Mouse (Mus musculus) neural tube, embryonic 13.5 days (tissue): ENCODE data around the gene Dixdc1. TPM values are rescaled to one million over a fixed set of nuclear protein-coding genes. Genes with fewer than 3 reads are reported as not detected.
A peak's percentile ranks its signal among the peaks of the same experiment; 100 is the strongest.

Experiments used
- ATAC-seq: fragments of 200-750 bp; cut with Nextera tagmentation; 2 replicates; pipeline ENCODE4 v1.8.0; 2017; ENCODE audit warnings: low read depth, mild to moderate bottlenecking, moderate TSS enrichment, moderate library complexity
- H3K27ac ChIP-seq: fragments of 300-500 bp; sonication (generic); replicated peaks from 2 replicates; pipeline ENCODE4 v1.5.1; 2015; ENCODE audit warnings: moderate library complexity, mild to moderate bottlenecking, inconsistent platforms
- H3K27me3 ChIP-seq: fragments of 300-500 bp; sonication (generic); 2 replicates; pipeline ENCODE4 v1.6.1; 2015; ENCODE audit warnings: mild to moderate bottlenecking, inconsistent platforms
- H3K36me3 ChIP-seq: fragments of 300-500 bp; sonication (generic); 2 replicates; pipeline ENCODE4 v1.6.1; 2015; ENCODE audit warnings: mild to moderate bottlenecking, inconsistent platforms
- H3K4me1 ChIP-seq: fragments of 300-500 bp; sonication (generic); replicated peaks from 2 replicates; pipeline ENCODE4 v1.6.1; 2015; ENCODE audit warnings: inconsistent platforms
- H3K4me2 ChIP-seq: fragments of 300-500 bp; sonication (generic); 2 replicates; pipeline ENCODE4 v1.6.1; 2015; ENCODE audit warnings: inconsistent platforms, mild to moderate bottlenecking, moderate library complexity
- H3K4me3 ChIP-seq: fragments of 300-500 bp; sonication (generic); 2 replicates; pipeline ENCODE4 v1.5.1; 2015; ENCODE audit warnings: mild to moderate bottlenecking, inconsistent platforms
- H3K9ac ChIP-seq: fragments of 300-500 bp; sonication (generic); 2 replicates; pipeline ENCODE4 v1.6.1; 2015; ENCODE audit warnings: moderate library complexity, mild to moderate bottlenecking, inconsistent platforms
- H3K9me3 ChIP-seq: fragments of 300-500 bp; sonication (generic); 2 replicates; pipeline ENCODE4 v1.6.1; 2016; ENCODE audit warnings: inconsistent platforms
- WGBS: fragments of 180-500 bp; shearing (Covaris S2); methylation state at CpG from one replicate; pipeline ENCODE4 v1.1.7; 2015; 5-methylcytosine and 5-hydroxymethylcytosine counted together
- polyA plus RNA-seq: library from polyadenylated mRNA; unstranded; fragments of >200 nt; fragmentation: Nextera tagmentation; extraction: Ambion mirVana; gene quantifications from 2 replicates; pipeline ENCODE4 v1.2.1, GENCODE M21; 2015

Dixdc1 gene
- polyA plus RNA-seq, 1 experiment from 2014 or later = 31.8 TPM

DNA sequence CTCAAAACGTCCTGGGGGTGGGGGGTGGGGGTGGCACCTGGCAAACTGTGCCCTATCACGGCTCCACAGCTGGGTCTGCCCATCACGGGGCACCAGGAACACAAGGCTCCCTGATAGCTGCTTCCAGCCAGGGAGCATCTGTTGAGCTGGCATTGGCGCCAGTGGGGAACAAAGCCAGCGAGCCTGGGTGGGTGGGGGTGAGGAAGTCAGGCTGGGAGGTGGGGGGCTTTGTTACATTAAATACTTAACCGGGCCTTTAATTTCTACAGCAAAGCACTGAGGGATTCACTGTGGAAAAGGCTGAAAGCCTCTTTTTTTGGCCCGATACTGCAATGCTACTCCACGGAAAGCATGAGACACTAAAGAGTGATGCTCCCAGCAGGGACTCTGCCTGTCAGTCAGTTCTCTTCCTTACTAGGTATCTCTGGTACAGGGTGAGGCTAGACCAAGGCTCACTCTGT lies 16.8 kb downstream of the Dixdc1 start:
- ATAC-seq = peak; percentile 20; the same call in 1 of the 2 replicates
- WGBS = 19% methylated on average over 8 of the region's 8 CpGs
- peak overlapping the region; percentile 86 for H3K27ac ChIP-seq

DNA sequence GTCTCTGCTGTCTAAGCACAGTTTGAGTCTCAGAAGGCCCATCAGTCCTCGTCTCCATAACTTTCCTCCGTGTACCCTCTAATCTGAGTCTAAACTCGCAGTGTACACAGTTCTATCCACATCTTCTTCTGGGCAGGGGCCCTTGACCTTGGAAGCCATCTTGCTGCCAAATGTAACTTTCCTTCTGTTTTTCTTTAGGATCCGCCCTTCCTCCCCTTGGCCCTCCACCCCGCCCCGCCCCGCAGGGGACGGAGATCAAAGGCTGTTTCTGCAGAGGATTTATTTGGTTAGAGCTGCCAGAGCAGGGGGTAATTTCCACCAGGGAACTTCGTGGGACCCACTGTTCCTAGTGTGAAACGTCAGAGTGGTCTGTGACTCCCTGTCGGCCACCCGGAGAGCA lies 18.3 kb downstream of the Dixdc1 start:
- Histone ChIP-seq H3K4me1 (peaks cover 59% of the 10 kb centered on the region), H3K36me3 (peaks cover 7% of the 10 kb centered on the region; the same call in 1 of the 2 replicates), H3K4me3 (no peak overlapping the region), H3K9me3 (no peaks in the 10 kb centered on the region), H3K27ac (no peak overlapping the region), H3K9ac (peak overlapping the region; percentile 31; the same call in 1 of the 2 replicates), H3K4me2 (no peak overlapping the region), H3K27me3 (no peaks in the 10 kb centered on the region)
- WGBS = 27% methylated on average over 12 of the region's 12 CpGs
- no peak for ATAC-seq

More for the DNA sequence above, 16.8 kb downstream of the Dixdc1 start:
- Histone ChIP-seq H3K4me3 (no peak overlapping the region), H3K9ac (0 out of 2 replicates have a peak overlapping the region, but pooled peaks have one; percentile 34), H3K4me2 (peak overlapping the region; percentile 83), H3K9me3 (no peaks in the 10 kb centered on the region), H3K4me1 (peaks cover 73% of the 10 kb centered on the region), H3K36me3 (no peaks in the 10 kb centered on the region), H3K27me3 (no peaks in the 10 kb centered on the region)

DNA sequence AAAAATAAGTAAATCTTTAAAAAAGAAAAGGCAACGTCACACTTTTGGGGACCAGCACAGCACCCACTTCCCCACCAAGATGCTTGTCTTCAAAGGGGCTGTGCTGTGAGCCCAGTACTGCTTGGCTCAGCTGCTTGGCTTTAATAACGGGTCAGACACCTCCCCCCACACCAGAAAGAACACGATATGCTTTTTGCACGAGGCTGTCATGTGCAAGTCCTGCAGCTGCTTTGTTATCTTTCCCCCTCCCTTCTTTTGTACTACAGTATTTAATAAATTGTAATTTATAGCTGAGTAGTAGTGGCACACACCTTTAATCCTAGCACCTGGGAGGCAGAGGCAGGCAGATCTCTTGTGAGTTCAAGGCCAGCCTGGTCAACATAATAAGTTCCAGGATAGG lies 20.4 kb downstream of the Dixdc1 start:
- H3K4me1 ChIP-seq = peaks cover 37% of the 10 kb centered on the region
- ATAC-seq = no peak
- H3K9ac ChIP-seq = no peak overlapping the region

DNA sequence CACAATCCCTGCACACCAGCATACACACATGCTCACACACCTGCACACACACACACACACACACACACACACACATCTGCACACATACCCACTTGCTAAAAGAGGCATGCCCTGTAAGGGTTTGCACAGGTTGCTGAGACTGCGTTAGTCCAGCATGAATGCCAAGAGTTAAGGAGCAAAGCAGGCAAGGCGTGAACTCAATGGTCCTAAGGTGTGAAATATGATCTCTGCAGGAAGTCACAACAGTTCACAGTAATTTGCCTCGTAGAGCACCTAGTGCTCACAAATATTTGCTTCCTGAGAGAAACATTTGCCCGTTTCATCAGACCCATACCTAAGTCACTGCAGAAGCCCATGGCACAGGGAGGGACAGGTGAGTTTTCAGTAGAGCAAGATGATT lies 25.1 kb downstream of the Dixdc1 start:
- 68% methylated on average over 4 of the region's 4 CpGs for WGBS
- ATAC-seq = no peak
- peaks cover 18% of the 10 kb centered on the region for H3K36me3 ChIP-seq

More for the DNA sequence above, 20.4 kb downstream of the Dixdc1 start:
- 85% methylated on average over 4 of the region's 4 CpGs for WGBS
- Histone ChIP-seq H3K27ac (no peak overlapping the region), H3K4me3 (no peak overlapping the region), H3K4me2 (no peak overlapping the region), H3K36me3 (peaks cover 7% of the 10 kb centered on the region; the same call in 1 of the 2 replicates), H3K9me3 (no peaks in the 10 kb centered on the region), H3K27me3 (no peaks in the 10 kb centered on the region)

DNA sequence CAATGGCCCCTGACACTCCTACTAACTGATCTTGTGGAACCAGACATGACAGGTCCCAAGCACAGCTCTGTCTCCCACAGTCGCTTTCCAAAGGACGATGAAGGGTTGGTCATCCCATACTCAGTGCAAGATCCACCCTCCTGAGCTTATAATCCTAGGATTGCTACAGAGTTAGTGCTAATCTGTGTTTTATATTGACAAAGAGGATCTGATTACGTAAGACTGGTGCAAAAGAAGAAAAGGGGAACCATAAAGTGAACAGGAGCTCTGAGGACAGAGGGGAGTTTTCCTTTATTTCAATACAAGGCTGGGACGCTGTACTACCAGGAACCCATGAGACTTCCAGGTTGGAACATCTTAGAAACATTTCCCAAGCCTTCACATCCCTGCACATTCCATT lies 28.0 kb downstream of the Dixdc1 start:
- Histone ChIP-seq H3K27ac (no peak overlapping the region), H3K4me1 (no peaks in the 10 kb centered on the region), H3K4me3 (no peak overlapping the region), H3K9ac (no peak overlapping the region), H3K27me3 (no peaks in the 10 kb centered on the region), H3K4me2 (no peak overlapping the region), H3K36me3 (peaks cover 28% of the 10 kb centered on the region), H3K9me3 (no peaks in the 10 kb centered on the region)
- ATAC-seq = no peak
- WGBS = 91% methylated on average over 4 of the region's 4 CpGs

More for the DNA sequence above, 25.1 kb downstream of the Dixdc1 start:
- Histone ChIP-seq H3K27me3 (no peaks in the 10 kb centered on the region), H3K27ac (no peak overlapping the region), H3K4me1 (no peaks in the 10 kb centered on the region), H3K9me3 (no peaks in the 10 kb centered on the region), H3K4me3 (no peak overlapping the region), H3K9ac (no peak overlapping the region), H3K4me2 (no peak overlapping the region)

DNA sequence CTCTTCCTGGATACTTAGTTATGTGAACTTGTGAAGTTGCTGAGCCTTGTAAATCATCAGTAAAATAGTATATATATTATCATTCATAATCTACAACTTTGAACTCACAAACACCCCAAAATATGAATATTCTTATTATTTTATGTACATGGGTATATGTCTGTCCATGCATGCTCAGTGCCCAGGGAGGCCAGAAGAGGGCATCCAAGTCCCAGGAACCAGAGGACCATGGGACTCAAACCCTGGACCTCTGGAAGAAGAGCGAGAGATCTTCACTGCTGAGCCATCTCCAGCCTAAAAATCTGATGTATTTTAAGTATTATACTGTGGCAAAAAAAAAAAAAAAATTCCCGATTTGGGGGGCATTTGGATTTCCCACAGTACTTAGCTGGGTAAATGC lies 30.2 kb downstream of the Dixdc1 start:
- no peak overlapping the region for H3K4me3 ChIP-seq
- ATAC-seq = no peak
- no peaks in the 10 kb centered on the region for H3K9me3 ChIP-seq
- no peak overlapping the region for H3K27ac ChIP-seq
- 27% methylated on average over 2 of the region's 2 CpGs for WGBS
- H3K36me3 ChIP-seq = peaks cover 31% of the 10 kb centered on the region
- H3K4me1 ChIP-seq = no peaks in the 10 kb centered on the region
- H3K27me3 ChIP-seq = no peaks in the 10 kb centered on the region
- H3K4me2 ChIP-seq = no peak overlapping the region
- no peak overlapping the region for H3K9ac ChIP-seq

DNA sequence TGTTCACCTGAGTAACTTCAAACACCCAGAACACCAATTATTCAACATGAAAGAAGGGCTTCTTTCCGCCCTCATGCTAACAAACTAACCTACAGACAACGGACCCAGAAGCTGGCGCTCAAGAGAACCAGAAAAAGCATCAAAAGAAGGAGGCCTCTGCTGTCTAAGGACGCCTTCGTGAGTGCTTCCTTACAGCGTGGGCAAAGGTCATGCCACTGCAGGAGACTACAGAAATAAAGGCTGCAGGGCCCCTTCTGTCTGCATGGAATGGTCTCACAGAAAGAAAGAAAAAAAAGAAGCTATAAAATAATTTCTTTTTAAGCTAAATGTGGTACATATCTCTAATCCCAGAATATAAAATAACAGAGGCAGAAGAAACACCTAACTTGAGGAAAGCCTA lies 34.4 kb downstream of the Dixdc1 start:
- 26% methylated on average over 6 of the region's 6 CpGs for WGBS
- Histone ChIP-seq H3K4me3 (no peak overlapping the region), H3K4me1 (peaks cover 4% of the 10 kb centered on the region), H3K27ac (no peak overlapping the region), H3K27me3 (peaks cover 7% of the 10 kb centered on the region; the same call in 1 of the 2 replicates), H3K36me3 (peaks cover 57% of the 10 kb centered on the region), H3K9ac (no peak overlapping the region), H3K9me3 (no peaks in the 10 kb centered on the region), H3K4me2 (no peak overlapping the region)
- ATAC-seq = no peak

DNA sequence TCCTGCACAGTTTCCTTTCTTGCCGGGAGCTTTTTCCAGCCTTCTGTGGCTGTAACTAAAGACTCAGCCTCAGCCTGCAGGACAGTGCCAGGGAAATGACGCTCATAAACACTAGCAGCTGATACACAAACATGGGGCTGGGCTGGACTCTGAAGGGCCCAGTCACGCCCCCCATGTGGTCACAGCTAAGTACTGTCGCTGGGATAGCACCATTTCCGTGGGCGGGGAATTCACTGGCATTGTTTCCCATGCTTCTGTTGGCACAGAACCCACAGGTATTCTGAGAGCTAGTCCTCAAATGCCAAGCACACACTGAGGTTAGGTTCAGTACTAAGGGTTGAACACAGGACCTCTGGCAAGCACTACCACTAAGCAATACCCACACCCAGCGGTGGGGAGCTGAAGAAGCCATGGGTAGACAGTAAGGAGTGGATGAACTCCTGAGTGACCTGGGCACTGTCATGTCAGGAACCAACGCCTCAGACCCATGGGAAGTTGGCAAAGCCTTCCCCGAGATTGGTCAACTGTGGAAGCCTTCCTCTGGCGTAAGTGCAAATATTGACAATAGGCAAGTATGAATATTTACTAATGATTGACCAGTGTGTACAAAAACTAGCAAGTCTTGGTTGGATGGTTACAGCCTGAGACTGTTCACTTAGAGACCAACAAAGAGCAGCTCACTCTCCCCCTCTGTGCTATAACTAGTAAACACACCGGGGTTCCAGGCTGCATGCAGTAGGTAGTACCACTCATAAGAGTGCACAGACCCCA lies 38.2 kb downstream of the Dixdc1 start:
- 53% methylated on average over 11 of the region's 11 CpGs for WGBS
- no peak overlapping the region; the same call in 1 of the 2 replicates for H3K27ac ChIP-seq
- peaks cover 7% of the 10 kb centered on the region; the same call in 1 of the 2 replicates for H3K27me3 ChIP-seq
- H3K9ac ChIP-seq = no peak overlapping the region
- H3K4me2 ChIP-seq = no peak overlapping the region
- H3K4me3 ChIP-seq = no peak overlapping the region
- peaks cover 40% of the 10 kb centered on the region for H3K4me1 ChIP-seq
- no peak for ATAC-seq
- H3K9me3 ChIP-seq = no peaks in the 10 kb centered on the region
- H3K36me3 ChIP-seq = peaks cover 37% of the 10 kb centered on the region

DNA sequence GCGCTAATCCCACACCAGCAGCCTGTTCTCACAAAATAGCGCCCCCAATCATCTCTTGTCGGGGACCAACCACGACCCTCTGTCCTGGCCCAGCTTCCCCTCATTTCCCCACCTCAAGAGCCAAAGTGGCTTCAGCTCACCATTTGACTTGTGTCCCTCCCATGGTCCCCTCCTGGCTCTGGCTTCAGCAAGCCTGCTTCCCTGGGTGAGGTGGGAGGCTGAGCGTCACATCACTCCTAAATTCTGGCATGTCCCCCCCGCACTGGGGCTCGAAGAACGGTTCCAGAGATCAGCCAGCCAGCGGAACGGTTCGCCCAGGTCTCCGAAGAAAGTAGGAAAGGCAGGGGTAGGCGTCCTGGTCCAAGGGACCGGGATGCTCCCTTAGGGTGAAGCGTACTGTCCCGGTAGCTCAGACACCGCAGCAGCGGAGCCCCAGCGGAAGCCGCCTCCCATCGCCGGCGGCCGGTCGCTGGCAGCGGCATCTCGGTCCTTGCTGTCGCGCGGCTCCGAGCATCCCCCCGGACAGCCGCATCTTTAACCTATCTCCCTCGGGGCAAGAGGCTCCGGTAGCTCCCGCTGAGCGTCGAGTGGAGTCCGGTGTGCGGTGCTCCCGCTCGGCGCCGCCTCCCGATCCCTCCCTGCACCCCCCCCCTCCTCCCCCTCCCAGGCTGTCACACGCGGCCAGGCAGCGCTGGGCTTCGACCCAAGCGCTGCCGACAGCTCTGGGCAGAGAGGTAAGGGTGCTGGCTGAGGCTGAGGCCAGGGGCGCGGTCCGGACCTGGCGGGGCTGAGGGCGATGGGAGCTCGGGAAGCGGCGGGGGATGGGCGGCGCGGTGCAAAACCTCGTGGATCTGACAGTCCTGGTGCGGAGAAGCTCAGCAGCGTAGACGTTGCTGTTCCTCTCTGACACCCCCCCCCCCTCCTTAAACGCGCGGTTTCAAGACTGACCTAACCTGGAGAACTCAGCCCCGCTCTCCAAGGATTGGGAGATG lies 40.6 kb downstream of the Dixdc1 start:
- Histone ChIP-seq H3K4me2 (peak overlapping the region; percentile 82), H3K27ac (peak overlapping the region; percentile 50), H3K9me3 (no peaks in the 10 kb centered on the region), H3K9ac (peak overlapping the region; percentile 84), H3K4me3 (peak overlapping the region; percentile 63), H3K4me1 (peaks cover 44% of the 10 kb centered on the region), H3K27me3 (peaks cover 7% of the 10 kb centered on the region; the same call in 1 of the 2 replicates), H3K36me3 (peaks cover 43% of the 10 kb centered on the region)
- under 1% methylated on average over 69 of the region's 70 CpGs for WGBS
- peak; percentile 64 for ATAC-seq

DNA sequence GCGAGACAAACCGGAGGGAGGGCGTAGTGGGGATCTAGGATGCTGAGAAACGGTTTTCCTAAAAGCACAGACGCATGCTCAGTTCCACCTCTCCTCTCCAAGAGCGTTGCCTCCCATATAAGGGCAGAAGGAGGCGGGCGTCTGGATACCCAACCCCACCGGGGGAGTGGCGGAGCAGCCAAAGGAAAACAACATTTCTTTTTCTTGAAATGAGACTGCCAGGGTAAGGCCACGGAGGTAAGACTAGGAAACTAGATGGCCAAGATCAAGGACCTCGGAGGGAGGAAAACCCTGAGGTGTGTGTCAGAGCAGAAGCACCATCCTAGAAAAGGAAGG lies 41.6 kb downstream of the Dixdc1 start:
- Histone ChIP-seq H3K4me3 (peak overlapping the region; percentile 63), H3K9ac (peak overlapping the region; percentile 79), H3K27me3 (peaks cover 7% of the 10 kb centered on the region; the same call in 1 of the 2 replicates), H3K4me1 (peaks cover 55% of the 10 kb centered on the region), H3K36me3 (peaks cover 43% of the 10 kb centered on the region), H3K9me3 (no peaks in the 10 kb centered on the region), H3K27ac (peak overlapping the region; percentile 79), H3K4me2 (peak overlapping the region; percentile 82)
- ATAC-seq = peak; percentile 74
- under 1% methylated on average over 12 of the region's 12 CpGs for WGBS

DNA sequence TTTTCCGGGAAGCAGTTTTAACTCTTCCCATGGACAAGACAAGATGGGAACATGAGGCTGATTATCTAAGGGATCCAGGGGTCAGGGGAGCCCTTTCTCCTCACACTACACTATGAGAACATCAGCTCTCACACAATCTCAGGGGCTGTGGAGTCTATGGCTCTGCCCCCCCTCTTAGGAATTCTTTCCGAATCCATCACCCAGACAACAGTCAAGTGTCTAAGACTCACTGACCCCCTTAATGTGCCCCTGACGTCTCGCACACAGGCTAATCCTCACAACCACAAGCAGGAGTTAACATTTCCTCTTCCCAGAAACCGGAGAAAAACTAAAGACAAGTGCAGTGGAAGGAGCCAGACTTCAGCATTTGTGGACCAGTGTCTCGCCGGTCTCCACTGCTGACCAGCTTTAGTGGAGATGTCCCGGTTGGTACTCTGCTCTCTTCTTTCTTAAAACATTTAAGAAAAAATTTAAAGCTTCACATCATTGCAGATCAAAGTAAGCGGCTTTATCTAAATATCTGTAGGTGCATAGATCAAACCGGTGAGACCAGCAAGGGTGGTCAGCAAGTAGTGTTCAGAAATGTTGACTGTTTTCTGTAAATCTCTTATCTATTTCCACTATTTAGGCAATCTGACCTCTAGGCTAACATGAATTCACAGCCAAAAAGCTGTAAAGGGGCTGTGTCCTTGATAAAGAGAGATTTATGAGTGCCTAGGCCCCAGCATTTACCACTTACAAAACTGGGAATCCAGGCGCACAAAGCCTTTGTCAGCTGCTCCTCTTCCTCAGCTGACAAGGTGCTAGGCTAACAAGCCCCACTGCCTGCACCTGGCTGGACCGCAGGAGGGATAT lies 42.2 kb downstream of the Dixdc1 start:
- 35% methylated on average over 12 of the region's 12 CpGs for WGBS
- no peak for ATAC-seq

More for the DNA sequence above, 42.2 kb downstream of the Dixdc1 start:
- Histone ChIP-seq H3K36me3 (peaks cover 42% of the 10 kb centered on the region), H3K9ac (peak overlapping the region; percentile 79), H3K27ac (peak overlapping the region; percentile 79), H3K4me1 (peaks cover 57% of the 10 kb centered on the region), H3K9me3 (no peaks in the 10 kb centered on the region), H3K4me3 (peak overlapping the region; percentile 63), H3K27me3 (peaks cover 7% of the 10 kb centered on the region; the same call in 1 of the 2 replicates), H3K4me2 (peak overlapping the region; percentile 82)
